Mouse (Mus musculus): Measurements from ENCODE around the gene Pfas.

DNA sequence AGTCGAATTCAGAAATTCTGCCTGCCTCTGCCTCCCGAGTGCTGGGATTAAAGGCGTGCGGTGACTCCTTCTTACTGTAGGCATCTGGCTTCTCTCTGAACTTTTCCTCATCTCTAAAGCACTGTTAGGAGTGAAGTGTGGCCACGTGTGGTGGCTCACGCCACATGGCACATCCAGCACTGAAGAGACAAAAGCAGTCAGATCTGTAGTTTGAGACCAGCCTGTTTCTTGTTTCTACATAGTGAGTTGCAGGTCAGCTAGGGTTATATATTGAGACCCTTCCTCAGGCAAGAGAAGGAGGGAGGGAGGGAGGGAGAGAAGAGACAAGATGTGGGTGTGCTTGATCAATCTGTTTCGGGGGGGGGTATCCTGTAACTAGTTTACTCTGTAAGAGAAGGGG is 33.2 kb downstream of the Pfas start, which contains the start of gene Rangrf:
- TF ChIP-seq CTCF (IDR thresholded peaks at IDR 0.05; ENCODE audit: borderline replicate concordance, insufficient read depth, low read length) = no peak
- TF ChIP-seq POLR2A (IDR thresholded peaks at IDR 0.05; ENCODE audit: low read depth, low read length) = no peak
